Comparison of ENCODE assay signal across 12 mouse cellular contexts in the genomic region with DNA sequence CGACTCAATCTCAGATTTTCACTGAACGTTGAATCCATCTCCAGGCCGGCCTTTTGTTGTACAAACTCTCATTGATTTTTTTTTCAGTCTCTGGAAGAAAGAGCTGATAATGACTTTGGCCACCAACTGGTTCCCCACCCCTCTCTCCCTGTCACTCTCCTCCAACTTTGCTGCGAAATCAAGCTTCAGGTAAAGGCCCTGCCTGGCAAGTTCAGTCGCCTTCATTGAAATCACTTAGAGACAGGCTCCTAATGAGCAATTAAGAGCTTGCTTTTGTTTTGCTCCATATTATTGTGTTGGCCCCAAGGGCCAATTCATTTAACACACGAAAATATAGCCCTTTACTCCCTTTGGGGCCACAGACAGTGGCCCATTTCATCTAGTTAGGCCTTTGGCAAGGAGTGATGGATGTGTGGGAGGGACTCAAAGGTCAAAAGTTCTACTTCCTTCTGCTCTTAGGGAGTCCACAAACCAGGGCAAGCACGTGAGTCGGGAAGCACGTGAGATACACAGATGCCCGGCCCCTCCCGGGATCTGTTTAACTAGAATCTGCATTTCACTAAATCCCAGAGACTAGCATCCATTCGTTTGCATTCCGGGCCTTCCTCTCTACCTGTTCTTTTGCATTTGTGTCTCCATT.
DNase-seq lines count a peak whose midpoint lies in the region; ATAC-seq and TF ChIP-seq lines count a peak whose summit lies in the region.
"Had no signal": no experiment of that assay in that cellular context is flagged by ENCODE, and none has a peak within 500 bp of the region (broad histone marks: within the 10 kb centered on the region; RNA-seq: fewer than 3 reads in every experiment).

No protein-coding gene starts in this region.

- TF ChIP-seq CTCF in liver, adult 2 months (IDR thresholded peaks at IDR 0.05; ENCODE audit: low read depth, low read length), result no peak

- no peaks in the 10 kb centered on the region for H3K79me2 ChIP-seq in liver, adult 2 months (ENCODE audit: control insufficient read depth, insufficient read depth, low read length)

- no peak overlapping the region for H3K4me3 ChIP-seq in liver, adult 2 months (ENCODE audit: insufficient read depth, low read depth, low read length)
- H3K4me3 ChIP-seq in hindbrain, embryonic 12.5 days, result no peak overlapping the region

- H3K9me3 ChIP-seq in hindbrain, embryonic 12.5 days (replicated peaks), result no peaks in the 10 kb centered on the region

- 28% methylated on average over 13 of the region's 13 CpGs for WGBS in liver, adult 2 months
- WGBS in hindbrain, embryonic 12.5 days, result 22% methylated on average over 13 of the region's 13 CpGs

- H3K27me3 ChIP-seq in liver, adult 2 months (ENCODE audit: control insufficient read depth, insufficient read depth, low read length), result no peaks in the 10 kb centered on the region
- H3K27me3 ChIP-seq in hindbrain, embryonic 12.5 days, result no peaks in the 10 kb centered on the region

- no peak overlapping the region for H3K4me2 ChIP-seq in hindbrain, embryonic 12.5 days (replicated peaks)

- no peaks in the 10 kb centered on the region for H3K36me3 ChIP-seq in liver, adult 2 months (ENCODE audit: control insufficient read depth, insufficient read depth, low read length)
- H3K36me3 ChIP-seq in hindbrain, embryonic 12.5 days, result no peaks in the 10 kb centered on the region

- peak overlapping the region; percentile 57 for H3K27ac ChIP-seq in liver, adult 2 months (replicated peaks; ENCODE audit: insufficient read depth, low read depth, low read length)
- peak overlapping the region; percentile 49 for H3K27ac ChIP-seq in hindbrain, embryonic 12.5 days

- TF ChIP-seq POLR2A in liver, adult 2 months (IDR thresholded peaks at IDR 0.05; ENCODE audit: extremely low read depth, insufficient read depth, low read length), result no peak

- no peak overlapping the region for H3K9ac ChIP-seq in liver, adult 2 months (ENCODE audit: low read depth, low read length)
- H3K9ac ChIP-seq in hindbrain, embryonic 12.5 days, result no peak overlapping the region

- H3K4me1 ChIP-seq in liver, adult 2 months (ENCODE audit: control insufficient read depth, insufficient read depth, low read length), result peaks cover 3% of the 10 kb centered on the region; the same call in 1 of the 2 replicates
- H3K4me1 ChIP-seq in hindbrain, embryonic 12.5 days, result peaks cover 48% of the 10 kb centered on the region

- ATAC-seq in hindbrain, embryonic 12.5 days (ENCODE audit: low FRiP score), result peak; percentile 64

- peak; percentile 90 for DNase-seq in liver, adult 2 months (ENCODE audit: extremely low read depth, low read depth, low spot score)
- DNase-seq in liver, result no peak
- DNase-seq in embryo, embryonic 10.5 days (ENCODE audit: low spot score), result peak; percentile 89
- peak; percentile 56 for DNase-seq in retina, embryonic 14.5 days (ENCODE audit: low spot score)
- DNase-seq in frontal cortex, postnatal 10 days (ENCODE audit: low spot score in 2 of 2), result no peak
- DNase-seq in thymus, postnatal 0 days (ENCODE audit: low spot score), result no peak
- DNase-seq in frontal cortex, postnatal 25 days (ENCODE audit: low spot score in 2 of 2), result no peak
- DNase-seq: adrenal gland, adult 8-10 months; heart, postnatal 4 days; lung, postnatal 10 days; thymus, adult 18-20 months had no signal

Comparison
In these comparisons a context has a peak if more than half of its experiments do, and no peak if none do; other contexts are left out.
1. DNase-seq: peak in liver, adult 2 months (single experiment), embryo, embryonic 10.5 days (single experiment) and retina, embryonic 14.5 days (single experiment); none in liver (single experiment), frontal cortex, postnatal 10 days (0 of 2), thymus, postnatal 0 days (single experiment) and frontal cortex, postnatal 25 days (0 of 2).